Mouse (Mus musculus): ENCODE measurements around the gene Rtf2. TPM values are rescaled to one million over a fixed set of nuclear protein-coding genes. Genes with fewer than 3 reads are reported as not detected.

Rtf2 gene
- polyA plus RNA-seq, 1 experiment from 2014 or later: 87.9 TPM

DNA sequence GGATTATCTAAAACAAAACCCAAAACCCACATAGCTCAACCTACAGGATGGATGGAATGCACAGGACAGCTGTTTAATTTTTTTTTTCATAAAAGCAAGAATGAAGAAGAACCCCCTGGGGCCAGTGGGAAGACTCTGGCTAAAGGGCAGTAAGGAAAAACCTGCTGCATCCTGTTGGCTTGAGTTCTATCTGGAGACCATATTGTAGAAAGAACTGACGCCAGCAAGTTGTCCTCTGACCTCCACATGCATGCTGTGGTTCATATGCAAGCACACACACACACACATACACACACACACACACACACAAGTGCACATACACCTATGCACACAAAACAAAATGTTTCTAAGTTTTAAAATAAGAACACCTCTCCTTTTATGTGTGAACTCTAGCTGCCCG is 29.7 kb upstream of the Rtf2 start:
- Histone ChIP-seq H3K27me3 (no peaks in the 10 kb centered on the region), H3K36me3 (no peaks in the 10 kb centered on the region), H3K4me1 (peaks cover 4% of the 10 kb centered on the region; the same call in 1 of the 2 replicates), H3K9ac (replicated peaks) (no peak overlapping the region), H3K27ac (replicated peaks) (no peak overlapping the region), H3K4me3 (no peak overlapping the region), H3K4me2 (replicated peaks) (no peak overlapping the region), H3K9me3 (no peaks in the 10 kb centered on the region)
- ATAC-seq (ENCODE audit: low FRiP score, low read depth): no peak
- 86% methylated on average over 2 of the region's 2 CpGs for WGBS

DNA sequence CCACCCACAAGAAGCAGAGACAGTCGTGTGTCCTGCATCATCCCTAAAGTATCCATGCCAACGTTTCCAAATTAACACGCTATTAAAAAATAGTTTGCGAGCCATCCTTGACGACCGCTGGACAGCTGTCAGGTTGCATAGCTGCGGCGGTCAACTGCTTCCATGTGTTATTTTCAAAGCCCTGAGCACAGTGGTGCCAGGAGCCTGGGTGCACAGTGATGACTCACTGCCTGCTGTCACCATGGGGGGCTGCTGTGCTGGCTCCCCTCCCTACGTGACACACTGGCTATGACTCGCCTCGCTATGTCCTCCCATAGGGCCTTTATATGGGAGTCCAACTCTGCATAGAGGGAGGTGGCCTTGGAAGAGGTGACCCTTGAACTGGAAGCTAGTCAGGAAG is 29.3 kb upstream of the Rtf2 start:
- Histone ChIP-seq H3K4me1 (peaks cover 4% of the 10 kb centered on the region; the same call in 1 of the 2 replicates), H3K4me3 (no peak overlapping the region), H3K27me3 (no peaks in the 10 kb centered on the region), H3K4me2 (replicated peaks) (no peak overlapping the region), H3K9me3 (no peaks in the 10 kb centered on the region), H3K27ac (replicated peaks) (no peak overlapping the region), H3K36me3 (no peaks in the 10 kb centered on the region), H3K9ac (replicated peaks) (no peak overlapping the region)
- WGBS: 82% methylated on average over 11 of the region's 11 CpGs
- ATAC-seq (ENCODE audit: low FRiP score, low read depth): no peak

DNA sequence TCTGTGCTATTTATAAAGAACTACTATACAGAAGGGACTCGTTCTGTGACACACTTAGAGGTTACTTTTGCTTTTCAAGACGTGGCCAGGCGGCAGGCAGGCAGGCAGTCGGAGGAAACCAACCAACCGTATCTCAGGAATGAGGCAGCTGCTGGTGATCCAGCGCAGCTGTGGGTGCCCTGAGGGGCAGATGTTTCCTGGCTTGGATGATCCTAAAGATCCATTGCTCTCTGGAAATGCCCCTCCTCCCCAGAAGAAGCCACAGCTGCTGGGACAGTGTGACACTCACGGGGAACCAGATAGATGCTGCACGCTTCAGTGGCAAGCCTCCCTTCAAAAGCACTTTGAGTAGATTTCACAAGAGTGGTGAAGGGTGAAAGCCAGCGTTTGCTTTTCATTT is 27.9 kb upstream of the Rtf2 start:
- Histone ChIP-seq H3K9me3 (no peaks in the 10 kb centered on the region), H3K4me2 (replicated peaks) (no peak overlapping the region; the same call in 1 of the 2 replicates), H3K4me3 (no peak overlapping the region), H3K4me1 (peaks cover 4% of the 10 kb centered on the region; the same call in 1 of the 2 replicates), H3K27ac (replicated peaks) (no peak overlapping the region), H3K27me3 (no peaks in the 10 kb centered on the region), H3K9ac (replicated peaks) (no peak overlapping the region), H3K36me3 (no peaks in the 10 kb centered on the region)
- ATAC-seq (ENCODE audit: low FRiP score, low read depth): no peak
- 10% methylated on average over 9 of the region's 9 CpGs for WGBS

DNA sequence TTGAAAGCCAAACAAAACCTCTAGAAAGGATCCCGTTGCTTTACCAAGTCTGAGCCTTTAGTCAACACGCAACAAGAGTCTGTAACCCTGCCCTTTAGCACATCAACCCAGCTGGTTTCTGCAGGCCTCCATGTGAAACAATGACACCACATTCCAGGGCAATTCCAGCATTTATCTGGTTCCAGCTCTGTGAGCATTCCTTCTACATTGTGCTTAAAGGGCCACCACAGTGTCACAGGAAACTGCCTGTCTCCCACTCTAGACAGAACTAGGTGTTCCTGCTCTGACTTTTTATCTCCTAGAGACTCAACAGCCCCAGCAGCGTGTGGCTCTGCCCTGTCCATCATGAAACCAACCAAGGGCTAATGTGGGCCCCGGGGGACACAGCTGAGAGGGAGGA is 27.1 kb upstream of the Rtf2 start:
- ATAC-seq (ENCODE audit: low FRiP score, low read depth): no peak
- Histone ChIP-seq H3K9me3 (no peaks in the 10 kb centered on the region), H3K4me3 (no peak overlapping the region), H3K4me1 (peaks cover 4% of the 10 kb centered on the region; the same call in 1 of the 2 replicates), H3K4me2 (replicated peaks) (no peak overlapping the region), H3K27me3 (no peaks in the 10 kb centered on the region), H3K9ac (replicated peaks) (no peak overlapping the region), H3K27ac (replicated peaks) (no peak overlapping the region), H3K36me3 (no peaks in the 10 kb centered on the region)
- 23% methylated on average over 4 of the region's 4 CpGs for WGBS

DNA sequence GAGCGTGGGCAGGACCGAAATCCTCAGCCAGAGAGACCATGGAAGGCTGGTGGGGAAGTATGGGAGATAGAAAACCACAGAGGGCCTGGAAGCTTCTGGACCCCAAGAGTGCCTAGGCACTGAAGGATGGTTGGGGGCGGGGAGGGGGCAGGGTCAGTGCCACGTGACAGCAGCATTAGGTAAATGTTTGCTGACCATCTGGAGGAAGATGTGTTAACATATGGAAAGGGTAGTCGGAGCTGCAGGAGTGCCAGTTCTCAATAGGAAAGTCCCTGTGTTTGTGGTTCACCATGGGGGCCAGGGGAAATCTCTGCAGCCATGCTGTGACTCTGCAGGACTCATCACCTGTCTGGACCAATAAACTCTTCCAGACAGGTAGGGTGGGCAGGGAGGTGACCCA is 26.5 kb upstream of the Rtf2 start:
- Histone ChIP-seq H3K9me3 (no peaks in the 10 kb centered on the region), H3K27me3 (no peaks in the 10 kb centered on the region), H3K27ac (replicated peaks) (no peak overlapping the region), H3K4me3 (no peak overlapping the region), H3K4me2 (replicated peaks) (no peak overlapping the region), H3K36me3 (no peaks in the 10 kb centered on the region), H3K4me1 (peaks cover 4% of the 10 kb centered on the region; the same call in 1 of the 2 replicates), H3K9ac (replicated peaks) (no peak overlapping the region)
- 63% methylated on average over 5 of the region's 5 CpGs for WGBS
- no peak for ATAC-seq (ENCODE audit: low FRiP score, low read depth)

DNA sequence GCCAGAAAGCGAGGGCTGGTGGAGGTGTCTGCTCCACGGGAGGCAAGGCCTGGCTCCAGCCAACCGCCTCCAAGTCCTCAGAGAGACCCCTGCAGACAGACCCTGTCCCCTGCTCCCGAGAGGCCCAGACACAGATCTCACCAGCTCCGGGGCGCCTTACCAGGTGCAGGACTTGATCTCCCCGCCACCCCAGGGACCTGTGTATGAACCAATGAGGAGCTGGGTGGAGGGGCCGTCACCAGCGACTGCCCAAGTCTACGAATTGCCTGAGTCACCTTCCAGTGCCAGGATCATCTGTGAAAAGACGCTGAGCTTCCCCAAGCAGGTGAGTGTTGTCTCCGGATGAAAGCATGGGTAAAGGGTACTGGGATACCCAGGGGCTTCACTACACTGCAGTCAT is 24.1 kb upstream of the Rtf2 start:
- Histone ChIP-seq H3K9me3 (no peaks in the 10 kb centered on the region), H3K36me3 (no peaks in the 10 kb centered on the region), H3K27me3 (no peaks in the 10 kb centered on the region), H3K4me2 (replicated peaks) (no peak overlapping the region), H3K27ac (replicated peaks) (no peak overlapping the region), H3K4me1 (peaks cover 4% of the 10 kb centered on the region; the same call in 1 of the 2 replicates), H3K9ac (replicated peaks) (no peak overlapping the region), H3K4me3 (no peak overlapping the region)
- ATAC-seq (ENCODE audit: low FRiP score, low read depth): no peak
- WGBS: 51% methylated on average over 12 of the region's 12 CpGs

DNA sequence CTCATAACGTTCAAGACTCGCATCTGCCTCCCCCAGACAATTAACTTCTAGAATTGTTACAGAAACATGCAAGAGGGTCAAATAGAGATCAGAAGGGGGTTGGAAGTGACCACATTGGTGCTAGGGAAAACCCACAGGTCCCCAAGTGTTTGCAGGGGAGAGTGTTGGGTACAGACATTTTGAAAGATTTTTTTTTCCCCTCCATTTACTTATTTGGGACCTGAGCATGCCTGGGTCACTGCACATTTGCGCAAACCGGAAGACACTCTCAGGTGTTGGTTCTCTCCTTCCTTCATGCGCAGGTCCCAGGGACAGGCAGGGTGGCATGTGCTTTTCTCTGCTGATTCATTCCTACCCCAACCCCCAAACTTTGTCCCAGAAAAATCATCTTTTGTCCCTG is 23.5 kb upstream of the Rtf2 start:
- no peak overlapping the region for H3K4me2 ChIP-seq (replicated peaks)
- WGBS: 84% methylated on average over 5 of the region's 5 CpGs
- ATAC-seq (ENCODE audit: low FRiP score, low read depth): no peak
- H3K27me3 ChIP-seq: no peaks in the 10 kb centered on the region
- no peak overlapping the region for H3K9ac ChIP-seq (replicated peaks)
- H3K4me3 ChIP-seq: no peak overlapping the region
- no peak overlapping the region for H3K27ac ChIP-seq (replicated peaks)
- no peaks in the 10 kb centered on the region for H3K36me3 ChIP-seq
- peaks cover 4% of the 10 kb centered on the region; the same call in 1 of the 2 replicates for H3K4me1 ChIP-seq
- no peaks in the 10 kb centered on the region for H3K9me3 ChIP-seq

DNA sequence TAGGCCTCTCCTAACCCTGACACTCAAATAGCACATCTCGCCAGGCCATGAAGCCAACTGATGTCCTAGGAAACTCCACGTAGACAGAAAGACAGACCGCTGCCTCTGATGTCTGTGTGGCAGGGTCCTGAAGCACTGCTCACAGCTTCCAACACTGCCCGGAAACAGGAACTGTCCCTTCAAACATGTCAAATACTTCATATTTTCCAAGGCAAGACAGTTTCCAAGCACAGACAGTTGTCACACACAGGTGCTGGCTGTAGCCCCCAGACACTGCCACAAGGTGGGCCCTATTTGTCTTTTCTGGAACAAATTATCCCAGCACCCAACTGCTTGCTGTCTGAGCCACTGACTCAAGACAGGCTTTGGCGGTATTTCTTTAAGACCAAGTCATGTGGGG is 22.1 kb upstream of the Rtf2 start:
- Histone ChIP-seq H3K9ac (replicated peaks) (no peak overlapping the region), H3K4me2 (replicated peaks) (no peak overlapping the region), H3K36me3 (no peaks in the 10 kb centered on the region), H3K27ac (replicated peaks) (no peak overlapping the region), H3K4me3 (no peak overlapping the region), H3K4me1 (no peaks in the 10 kb centered on the region), H3K9me3 (no peaks in the 10 kb centered on the region), H3K27me3 (no peaks in the 10 kb centered on the region)
- no peak for ATAC-seq (ENCODE audit: low FRiP score, low read depth)
- 88% methylated on average over 5 of the region's 5 CpGs for WGBS

DNA sequence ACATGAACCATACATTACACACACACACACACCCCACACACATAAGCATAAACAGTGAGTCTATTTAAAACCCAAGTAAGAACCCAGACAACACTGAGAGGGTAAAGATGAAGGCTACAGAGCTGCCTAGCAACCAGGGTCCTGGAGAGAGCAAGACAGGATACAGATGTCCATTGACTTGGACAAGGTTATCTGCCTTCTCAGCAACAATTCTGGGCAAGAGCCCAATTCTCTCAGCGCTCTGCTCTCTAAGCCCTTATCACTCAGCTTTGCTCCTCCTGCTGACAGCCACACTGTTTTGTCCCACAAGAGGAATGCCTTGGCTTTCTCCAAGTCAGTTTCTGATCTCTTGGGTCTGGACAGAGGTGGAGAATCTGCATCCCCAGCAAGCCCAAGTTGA is 9.7 kb upstream of the Rtf2 start:
- Histone ChIP-seq H3K27me3 (no peaks in the 10 kb centered on the region), H3K9me3 (no peaks in the 10 kb centered on the region), H3K4me1 (no peaks in the 10 kb centered on the region), H3K9ac (replicated peaks) (no peak overlapping the region), H3K4me3 (no peak overlapping the region), H3K27ac (replicated peaks) (no peak overlapping the region), H3K4me2 (replicated peaks) (no peak overlapping the region), H3K36me3 (no peaks in the 10 kb centered on the region)
- 82% methylated on average over 1 of the region's 1 CpGs for WGBS
- no peak for ATAC-seq (ENCODE audit: low FRiP score, low read depth)

DNA sequence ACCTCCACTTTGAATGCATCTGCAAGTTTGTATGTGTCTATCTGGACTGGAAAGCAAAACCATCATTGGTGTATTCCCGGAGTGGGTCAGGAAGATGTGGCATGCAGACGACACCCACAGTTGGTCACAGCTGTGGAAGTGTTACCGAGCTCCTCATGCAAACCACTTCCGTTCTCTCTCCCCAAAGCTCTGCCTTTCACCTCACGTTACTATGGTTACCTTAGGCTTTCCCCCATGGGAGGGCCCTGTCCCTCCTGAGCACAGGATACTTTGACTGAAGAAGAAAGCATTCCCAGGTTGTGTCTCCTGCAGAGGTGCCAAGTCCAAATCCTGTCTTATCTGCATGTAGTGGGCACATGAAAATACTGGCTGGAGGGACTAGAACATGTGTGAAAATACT is 6.6 kb upstream of the Rtf2 start:
- Histone ChIP-seq H3K4me2 (replicated peaks) (no peak overlapping the region), H3K36me3 (no peaks in the 10 kb centered on the region), H3K27me3 (no peaks in the 10 kb centered on the region), H3K9ac (replicated peaks) (no peak overlapping the region), H3K4me1 (no peaks in the 10 kb centered on the region), H3K27ac (replicated peaks) (no peak overlapping the region), H3K9me3 (no peaks in the 10 kb centered on the region), H3K4me3 (no peak overlapping the region)
- WGBS: 57% methylated on average over 5 of the region's 5 CpGs
- ATAC-seq (ENCODE audit: low FRiP score, low read depth): no peak

DNA sequence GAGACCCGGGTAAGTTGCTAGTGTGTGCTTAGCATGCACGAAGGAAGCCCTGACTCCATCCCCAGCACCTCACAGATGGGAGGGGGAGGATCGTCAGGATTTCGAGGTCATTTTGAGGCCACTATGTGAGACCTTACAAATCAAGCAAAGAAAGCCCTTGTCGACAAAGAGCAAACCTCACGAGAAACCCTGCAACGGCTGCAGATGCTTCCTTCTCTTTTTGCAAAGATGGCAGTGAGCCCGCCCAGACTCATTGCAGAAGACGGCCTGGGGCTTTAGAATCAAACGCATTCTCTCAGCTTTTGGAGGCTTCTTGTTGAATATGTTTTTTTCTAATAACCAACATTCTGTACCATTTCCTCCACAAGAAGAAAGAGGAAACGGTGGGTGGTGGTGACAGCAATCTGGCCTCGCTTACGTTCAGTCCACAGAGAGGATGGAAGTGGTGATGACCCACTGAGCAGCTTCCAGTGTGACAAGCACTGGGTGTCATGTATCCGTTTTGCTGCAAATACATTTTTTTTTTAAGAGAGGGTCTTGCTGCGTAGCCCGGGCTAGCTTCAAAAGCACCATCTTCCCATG is 2.9 kb upstream of the Rtf2 start:
- ATAC-seq (ENCODE audit: low FRiP score, low read depth): no peak
- Histone ChIP-seq H3K27me3 (no peaks in the 10 kb centered on the region), H3K4me1 (peaks cover 18% of the 10 kb centered on the region), H3K4me2 (replicated peaks) (no peak overlapping the region), H3K4me3 (no peak overlapping the region), H3K9me3 (no peaks in the 10 kb centered on the region), H3K9ac (replicated peaks) (no peak overlapping the region), H3K36me3 (no peaks in the 10 kb centered on the region), H3K27ac (replicated peaks) (no peak overlapping the region)
- 75% methylated on average over 16 of the region's 16 CpGs for WGBS

DNA sequence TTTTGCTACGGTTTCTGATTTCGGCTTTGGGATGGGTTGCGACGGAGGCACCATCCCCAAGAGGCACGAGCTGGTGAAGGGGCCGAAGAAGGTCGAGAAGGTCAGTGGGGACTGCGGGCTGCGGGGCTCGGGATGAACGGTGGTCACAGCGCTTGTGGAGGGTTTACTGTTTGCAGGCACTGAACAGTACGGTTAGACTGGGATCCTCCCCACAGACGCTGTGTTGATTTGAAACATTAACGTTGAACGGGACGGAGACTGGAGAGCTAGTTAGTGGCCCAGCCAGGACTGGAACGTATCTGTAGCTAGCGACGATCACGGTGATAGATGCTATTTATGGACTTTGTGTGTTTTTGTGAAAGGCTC is 267 bp downstream of the Rtf2 start:
- Histone ChIP-seq H3K9ac (replicated peaks) (peak overlapping the region; percentile 76), H3K27ac (replicated peaks) (no peak overlapping the region), H3K36me3 (peaks cover 7% of the 10 kb centered on the region), H3K9me3 (no peaks in the 10 kb centered on the region), H3K4me1 (peaks cover 18% of the 10 kb centered on the region), H3K4me2 (replicated peaks) (peak overlapping the region; percentile 96), H3K27me3 (no peaks in the 10 kb centered on the region), H3K4me3 (peak overlapping the region; percentile 70)
- WGBS: 2% methylated on average over 21 of the region's 21 CpGs
- peak; percentile 66 for ATAC-seq (ENCODE audit: low FRiP score, low read depth)

DNA sequence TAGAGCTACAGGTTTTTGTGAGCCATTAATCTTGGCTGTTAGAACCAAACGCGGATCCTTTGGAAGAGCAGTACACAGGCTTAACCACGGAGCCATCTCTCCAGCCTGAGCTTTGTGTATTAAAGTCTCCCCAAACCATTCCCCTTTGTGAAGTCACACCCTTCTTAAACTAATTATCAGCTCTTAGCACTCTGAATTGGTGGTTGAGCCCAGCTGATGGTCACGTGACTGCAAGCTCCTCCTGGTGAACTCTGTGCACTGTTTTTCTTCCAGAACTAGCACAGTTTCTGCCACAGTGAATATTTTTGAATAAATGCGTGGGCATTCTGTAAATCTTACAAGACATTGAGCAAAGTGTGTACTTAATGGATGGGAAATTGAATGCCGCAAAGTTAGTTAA is 820 bp downstream of the Rtf2 start:
- Histone ChIP-seq H3K27me3 (no peaks in the 10 kb centered on the region), H3K4me3 (peak overlapping the region; percentile 70), H3K9ac (replicated peaks) (peak overlapping the region; percentile 76), H3K36me3 (peaks cover 12% of the 10 kb centered on the region), H3K4me1 (peaks cover 18% of the 10 kb centered on the region), H3K4me2 (replicated peaks) (peak overlapping the region; percentile 96), H3K27ac (replicated peaks) (no peak overlapping the region), H3K9me3 (no peaks in the 10 kb centered on the region)
- ATAC-seq (ENCODE audit: low FRiP score, low read depth): no peak
- WGBS: 34% methylated on average over 6 of the region's 6 CpGs
